Mouse (Mus musculus) adrenal gland, postnatal 4 days (tissue): Measurements from ENCODE around the gene Plekhh2. TPM values are rescaled to one million over a fixed set of nuclear protein-coding genes. Genes with fewer than 3 reads are reported as not detected.

ENCODE experiments used
- DNase-seq, 2 experiments: peaks; one replicate each; pipeline ENCODE4 v3.0.0; 2021 to 2022; ENCODE audit warnings: low spot score in 2 of 2, mixed read lengths in 2 of 2
- total RNA-seq, 2 experiments: library from RNA; stranded (reverse); gene quantifications; 2 replicates each; pipeline ENCODE4 v1.2.3; 2021

The Plekhh2 gene
- total RNA-seq, 2 experiments from 2014 or later, result 12.0 to 13.7 TPM

GRCm38 (mm10) chr17:84571629-84572028 lies 59.9 kb downstream of the Plekhh2 start:
- DNase-seq, result no peak

DNA sequence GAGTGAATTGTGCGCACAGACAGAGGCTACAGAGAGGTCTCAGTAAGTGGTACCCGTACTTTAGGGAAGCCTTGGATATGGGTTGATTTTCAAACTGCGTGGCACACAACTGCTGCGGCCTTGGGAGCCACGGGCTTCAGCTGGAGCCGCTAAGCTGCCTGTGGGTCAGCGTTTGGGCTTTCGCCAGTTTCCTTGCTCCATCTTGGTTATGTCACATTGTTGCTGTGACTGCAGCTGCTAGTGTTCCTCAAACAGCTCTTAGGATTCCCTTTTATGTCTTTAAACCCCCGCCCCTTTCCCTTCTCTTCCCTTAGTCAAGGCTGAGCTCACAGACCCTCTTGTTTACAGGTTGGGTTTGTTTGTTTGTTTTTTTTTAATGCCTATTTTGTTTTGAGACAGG lies 61.6 kb downstream of the Plekhh2 start:
- no peak for DNase-seq

DNA sequence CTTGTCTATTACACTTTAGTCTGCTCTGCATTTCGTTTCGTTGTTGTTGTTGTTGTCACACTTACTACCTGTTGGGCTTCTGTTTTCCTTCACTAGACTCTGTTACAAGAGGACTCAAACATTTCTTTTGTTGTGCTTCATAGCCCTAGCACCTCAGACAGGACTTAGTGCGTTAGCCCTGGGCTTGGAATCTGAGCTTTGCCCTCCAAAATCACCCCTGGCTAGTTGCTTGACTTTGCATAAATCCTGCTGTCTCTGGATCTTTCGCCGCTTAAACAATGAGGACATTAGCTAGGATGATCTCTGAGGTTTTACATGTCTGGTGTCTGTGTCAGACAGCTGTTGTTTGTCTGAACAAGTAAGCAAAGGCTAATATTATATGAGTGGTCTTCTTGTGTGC lies 62.2 kb downstream of the Plekhh2 start:
- DNase-seq, result no peak

GRCm38 (mm10) chr17:84575108-84575507 lies 63.4 kb downstream of the Plekhh2 start:
- no peak for DNase-seq

GRCm38 (mm10) chr17:84576621-84577293 lies 65.1 kb downstream of the Plekhh2 start:
- no peak for DNase-seq

DNA sequence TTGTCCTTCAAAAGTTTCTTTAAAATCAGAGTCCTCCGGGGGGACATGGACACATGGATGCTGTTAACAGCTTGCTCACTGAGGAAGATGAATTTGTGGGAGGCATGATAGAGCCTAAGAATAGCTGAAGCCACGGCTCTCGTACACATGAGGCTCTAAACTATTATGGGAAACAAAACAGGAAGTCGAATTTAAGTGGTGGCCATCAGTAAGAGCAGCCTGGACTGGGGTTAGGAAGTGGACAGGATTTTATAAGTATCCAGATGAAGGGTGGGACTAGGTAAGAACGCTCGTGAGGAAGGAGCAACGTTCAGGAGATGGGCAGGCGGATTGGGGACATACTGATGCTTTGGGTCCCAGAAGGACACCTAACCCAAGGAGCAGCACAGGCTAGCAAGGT lies 67.6 kb downstream of the Plekhh2 start:
- no peak for DNase-seq

- no peak for DNase-seq
Measured at GRCm38 (mm10) chr17:84579817-84580216, 68.1 kb downstream of the Plekhh2 start.

GRCm38 (mm10) chr17:84580821-84581220 lies 69.1 kb downstream of the Plekhh2 start:
- no peak for DNase-seq

DNA sequence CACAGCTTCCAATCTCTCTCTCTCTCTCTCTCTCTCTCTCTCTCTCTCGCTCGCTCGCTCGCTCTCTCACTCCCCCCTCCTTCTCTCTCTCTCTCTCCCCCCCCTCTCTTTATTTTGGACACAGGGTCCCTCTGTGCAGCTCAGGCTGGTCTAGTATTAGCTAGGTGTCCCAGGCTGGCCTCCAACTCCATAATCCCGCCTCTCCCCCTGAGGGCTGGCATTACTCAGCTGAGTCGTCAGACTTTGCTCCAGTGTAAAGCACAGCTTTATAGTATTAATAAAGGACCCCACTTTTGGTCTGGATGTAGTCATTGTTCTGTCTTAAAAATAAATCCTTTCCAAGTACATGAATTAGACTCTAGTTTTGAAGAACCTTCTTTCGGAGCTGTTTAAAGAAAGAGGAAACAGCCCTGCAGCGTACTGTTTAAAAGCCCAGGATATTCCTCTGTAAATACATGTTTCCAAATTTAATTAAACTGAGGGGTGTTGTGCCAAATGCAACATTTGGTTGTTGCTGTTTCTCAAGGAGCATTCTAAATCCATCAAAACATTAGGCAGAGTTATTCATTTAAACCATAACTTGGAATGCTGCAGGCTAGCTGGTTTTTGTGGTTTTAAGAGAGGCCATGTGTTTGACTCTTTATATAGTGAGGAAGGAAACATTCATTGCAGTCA lies 70.2 kb downstream of the Plekhh2 start:
- DNase-seq, result no peak

GRCm38 (mm10) chr17:84584107-84584506 lies 72.4 kb downstream of the Plekhh2 start:
- no peak for DNase-seq

GRCm38 (mm10) chr17:84585104-84585503 lies 73.4 kb downstream of the Plekhh2 start:
- no peak for DNase-seq

- DNase-seq, result no peak
Measured at GRCm38 (mm10) chr17:84590065-84590464, 78.4 kb downstream of the Plekhh2 start.

DNA sequence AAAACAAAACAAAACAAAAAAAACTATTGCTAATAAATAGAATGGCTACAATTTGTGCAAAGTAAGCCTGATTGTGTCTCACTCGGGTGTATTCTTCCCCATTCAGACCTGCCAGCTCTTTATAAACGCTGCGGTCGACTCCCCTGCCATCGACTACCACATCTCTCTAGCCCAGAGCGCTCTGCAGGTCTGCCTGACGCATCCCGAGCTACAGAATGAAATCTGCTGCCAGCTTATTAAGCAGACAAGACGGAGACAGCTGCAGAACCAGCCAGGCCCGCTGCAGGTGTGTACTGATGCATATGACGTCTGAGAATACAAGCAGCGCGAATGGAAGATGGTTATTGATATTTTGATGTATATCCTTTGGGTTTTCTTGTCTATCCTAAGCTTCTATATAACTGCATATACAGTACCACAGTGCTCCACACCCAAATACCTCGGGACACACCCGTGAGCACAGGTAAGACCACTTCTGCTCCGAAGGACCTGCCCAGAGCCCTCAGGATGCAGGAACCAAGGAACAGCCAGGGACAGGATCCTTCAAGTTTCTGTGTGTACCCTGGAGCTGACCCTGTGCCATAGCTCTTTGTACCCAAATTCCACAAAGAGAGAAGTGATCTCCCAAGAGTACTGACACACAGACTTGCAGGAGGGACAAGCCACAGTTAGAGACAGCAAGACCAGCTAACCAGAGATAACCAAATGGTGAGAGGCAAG lies 79.9 kb downstream of the Plekhh2 start:
- no peak for DNase-seq

GRCm38 (mm10) chr17:84596015-84596441 lies 84.3 kb downstream of the Plekhh2 start:
- DNase-seq, result no peak

GRCm38 (mm10) chr17:84596501-84596900 lies 84.8 kb downstream of the Plekhh2 start:
- no peak for DNase-seq

- DNase-seq, result no peak
Measured at GRCm38 (mm10) chr17:84597859-84598258, 86.2 kb downstream of the Plekhh2 start.

GRCm38 (mm10) chr17:84598928-84599327 lies 87.2 kb downstream of the Plekhh2 start:
- no peak for DNase-seq

DNA sequence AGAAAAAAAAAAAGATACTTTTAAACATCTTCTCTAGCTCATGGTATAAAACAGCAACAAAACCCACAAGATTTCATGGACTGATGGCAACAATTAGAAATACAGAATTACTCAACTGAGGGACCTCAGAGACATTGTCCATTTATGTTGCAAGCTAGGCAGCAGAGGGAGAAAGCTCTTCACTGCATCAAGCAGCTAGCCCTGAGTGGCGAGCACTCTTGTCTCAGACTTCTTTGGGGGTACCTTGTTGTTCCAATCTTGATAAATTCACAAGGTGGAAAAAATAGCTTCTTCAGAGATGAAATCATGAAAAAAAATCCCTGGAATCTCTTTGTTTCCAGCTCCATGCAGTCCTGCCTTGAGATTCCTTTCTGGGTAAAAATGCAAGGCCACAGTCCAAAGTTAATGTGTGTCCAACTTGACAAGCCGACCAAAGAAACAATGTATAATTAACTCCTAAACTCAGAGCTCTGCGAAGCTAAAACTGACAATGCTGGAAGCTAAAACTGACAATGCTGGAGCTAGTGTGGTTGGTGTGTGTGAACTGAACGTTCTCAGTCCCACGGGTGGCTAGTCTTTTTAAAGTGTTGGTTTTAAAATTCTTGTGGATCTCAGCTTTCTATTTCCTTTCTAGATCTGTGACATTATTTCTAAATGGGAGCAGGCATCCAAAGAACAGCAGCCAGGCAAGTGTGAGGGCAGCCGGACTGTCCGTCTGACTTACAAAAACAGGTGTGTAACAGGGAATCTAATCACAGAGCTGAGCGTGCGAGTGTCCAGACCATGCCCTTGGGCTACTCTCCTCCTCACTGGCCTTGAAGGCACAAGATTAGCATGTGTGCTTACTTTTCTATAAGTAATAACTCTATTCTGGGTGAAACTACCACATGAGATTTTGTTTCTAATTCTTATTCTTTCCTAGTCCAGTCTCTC lies 88.6 kb downstream of the Plekhh2 start:
- no peak for DNase-seq

GRCm38 (mm10) chr17:84601805-84602204 lies 90.1 kb downstream of the Plekhh2 start:
- no peak for DNase-seq

GRCm38 (mm10) chr17:84603202-84603627 lies 91.5 kb downstream of the Plekhh2 start:
- DNase-seq, result no peak
